Mouse (Mus musculus): ENCODE measurements at regions not wholly inside any gene's neighbourhood (a gene's known extent, or its start where the extent isn't known, plus 50 kb on each side); places are given as distances from the start of the nearest gene placed in this dataset.

GRCm38 (mm10) chr12:10878791-10879190 lies 272.1 kb downstream of the Kcns3 start:
- H3K27ac ChIP-seq (replicated peaks) = no peak overlapping the region
- H3K4me3 ChIP-seq (ENCODE audit: low read depth, low read length) = no peak overlapping the region
- no peaks in the 10 kb centered on the region for H3K36me3 ChIP-seq (ENCODE audit: control insufficient read depth, insufficient read depth, low read length)
- no peak overlapping the region for H3K4me2 ChIP-seq (replicated peaks; ENCODE audit: low read depth)
- ATAC-seq (ENCODE audit: low FRiP score, low TSS enrichment) (no peak), DNase-seq (ENCODE audit: low spot score) (no peak)
- no peaks in the 10 kb centered on the region for H3K27me3 ChIP-seq (ENCODE audit: control insufficient read depth, insufficient read depth, low read length)
- H3K9ac ChIP-seq (ENCODE audit: low read length) = no peak overlapping the region
- no peaks in the 10 kb centered on the region for H3K9me3 ChIP-seq (ENCODE audit: control insufficient read depth, low read length)
- no peak for TF ChIP-seq EP300 (optimal IDR thresholded peaks at IDR 0.05)
- no peak for TF ChIP-seq CTCF (IDR thresholded peaks at IDR 0.05; ENCODE audit: low read depth)
- H3K4me1 ChIP-seq (replicated peaks; ENCODE audit: control insufficient read depth, insufficient read depth) = no peaks in the 10 kb centered on the region

GRCm38 (mm10) chr12:10874589-10875554 lies 276.0 kb downstream of the Kcns3 start:
- Histone ChIP-seq H3K27ac (replicated peaks) (no peak overlapping the region), H3K4me2 (replicated peaks; ENCODE audit: low read depth) (no peak overlapping the region), H3K4me3 (ENCODE audit: low read depth, low read length) (no peak overlapping the region), H3K9me3 (ENCODE audit: control insufficient read depth, low read length) (no peaks in the 10 kb centered on the region), H3K9ac (ENCODE audit: low read length) (no peak overlapping the region), H3K27me3 (ENCODE audit: control insufficient read depth, insufficient read depth, low read length) (no peaks in the 10 kb centered on the region), H3K36me3 (ENCODE audit: control insufficient read depth, insufficient read depth, low read length) (no peaks in the 10 kb centered on the region), H3K4me1 (replicated peaks; ENCODE audit: control insufficient read depth, insufficient read depth) (no peaks in the 10 kb centered on the region)
- TF ChIP-seq CTCF (IDR thresholded peaks at IDR 0.05; ENCODE audit: low read depth) (no peak), EP300 (optimal IDR thresholded peaks at IDR 0.05) (no peak)
- ATAC-seq (ENCODE audit: low FRiP score, low TSS enrichment) (no peak), DNase-seq (ENCODE audit: low spot score) (no peak)
- WGBS = 74% methylated on average over 9 of the region's 9 CpGs

GRCm38 (mm10) chr12:10873716-10874401 lies 277.0 kb downstream of the Kcns3 start:
- H3K4me1 ChIP-seq (replicated peaks; ENCODE audit: control insufficient read depth, insufficient read depth) = no peaks in the 10 kb centered on the region
- no peak overlapping the region for H3K4me3 ChIP-seq (ENCODE audit: low read depth, low read length)
- no peaks in the 10 kb centered on the region for H3K27me3 ChIP-seq (ENCODE audit: control insufficient read depth, insufficient read depth, low read length)
- H3K4me2 ChIP-seq (replicated peaks; ENCODE audit: low read depth) = no peak overlapping the region
- ATAC-seq (ENCODE audit: low FRiP score, low TSS enrichment) = no peak
- DNase-seq (ENCODE audit: low spot score) = no peak
- no peaks in the 10 kb centered on the region for H3K36me3 ChIP-seq (ENCODE audit: control insufficient read depth, insufficient read depth, low read length)
- TF ChIP-seq EP300 (optimal IDR thresholded peaks at IDR 0.05) = no peak
- no peak for TF ChIP-seq CTCF (IDR thresholded peaks at IDR 0.05; ENCODE audit: low read depth)
- WGBS = 76% methylated on average over 4 of the region's 4 CpGs
- no peak overlapping the region for H3K9ac ChIP-seq (ENCODE audit: low read length)
- no peak overlapping the region for H3K27ac ChIP-seq (replicated peaks)
- H3K9me3 ChIP-seq (ENCODE audit: control insufficient read depth, low read length) = no peaks in the 10 kb centered on the region

- H3K4me2 ChIP-seq (replicated peaks; ENCODE audit: low read depth) = no peak overlapping the region
- H3K9ac ChIP-seq (ENCODE audit: low read length) = no peak overlapping the region
- TF ChIP-seq EP300 (optimal IDR thresholded peaks at IDR 0.05) = no peak
- no peak for TF ChIP-seq CTCF (IDR thresholded peaks at IDR 0.05; ENCODE audit: low read depth)
- no peaks in the 10 kb centered on the region for H3K9me3 ChIP-seq (ENCODE audit: control insufficient read depth, low read length)
- no peak overlapping the region for H3K4me3 ChIP-seq (ENCODE audit: low read depth, low read length)
- ATAC-seq (ENCODE audit: low FRiP score, low TSS enrichment) (no peak), DNase-seq (ENCODE audit: low spot score) (no peak)
- H3K4me1 ChIP-seq (replicated peaks; ENCODE audit: control insufficient read depth, insufficient read depth) = no peaks in the 10 kb centered on the region
- H3K36me3 ChIP-seq (ENCODE audit: control insufficient read depth, insufficient read depth, low read length) = no peaks in the 10 kb centered on the region
- no peak overlapping the region for H3K27ac ChIP-seq (replicated peaks)
- WGBS = 60% methylated on average over 15 of the region's 15 CpGs
- H3K27me3 ChIP-seq (ENCODE audit: control insufficient read depth, insufficient read depth, low read length) = no peaks in the 10 kb centered on the region
These were observed 282.9 kb downstream of the Kcns3 start for GRCm38 (mm10) chr12:10867674-10868635.

GRCm38 (mm10) chr12:10866907-10867538 lies 283.8 kb downstream of the Kcns3 start:
- Histone ChIP-seq H3K36me3 (ENCODE audit: control insufficient read depth, insufficient read depth, low read length) (no peaks in the 10 kb centered on the region), H3K9me3 (ENCODE audit: control insufficient read depth, low read length) (no peaks in the 10 kb centered on the region), H3K4me3 (ENCODE audit: low read depth, low read length) (no peak overlapping the region), H3K4me1 (replicated peaks; ENCODE audit: control insufficient read depth, insufficient read depth) (no peaks in the 10 kb centered on the region), H3K27me3 (ENCODE audit: control insufficient read depth, insufficient read depth, low read length) (no peaks in the 10 kb centered on the region), H3K9ac (ENCODE audit: low read length) (no peak overlapping the region), H3K4me2 (replicated peaks; ENCODE audit: low read depth) (no peak overlapping the region), H3K27ac (replicated peaks) (no peak overlapping the region)
- no peak for DNase-seq (ENCODE audit: low spot score)
- 65% methylated on average over 3 of the region's 3 CpGs for WGBS
- ATAC-seq (ENCODE audit: low FRiP score, low TSS enrichment) = no peak
- TF ChIP-seq CTCF (IDR thresholded peaks at IDR 0.05; ENCODE audit: low read depth) (no peak), EP300 (optimal IDR thresholded peaks at IDR 0.05) (no peak)
